Mouse (Mus musculus): Measurements from ENCODE around the gene Kif6. TPM values are rescaled to one million over a fixed set of nuclear protein-coding genes. Genes with fewer than 3 reads are reported as not detected.

Gene Kif6
- polyA plus RNA-seq, 1 experiment from 2014 or later: 0.08 TPM

GRCm38 (mm10) chr17:49666728-49667127, 51.8 kb downstream of the Kif6 start:
- Histone ChIP-seq H3K9me3 (replicated peaks) (no peaks in the 10 kb centered on the region), H3K27ac (replicated peaks) (no peak overlapping the region), H3K36me3 (replicated peaks) (no peaks in the 10 kb centered on the region), H3K4me1 (replicated peaks) (no peaks in the 10 kb centered on the region), H3K4me3 (replicated peaks) (no peak overlapping the region), H3K27me3 (no peaks in the 10 kb centered on the region), H3K4me2 (no peak overlapping the region), H3K9ac (no peak overlapping the region)
- 63% methylated on average over 5 of the region's 5 CpGs for WGBS (ENCODE audit: insufficient replicate concordance)
- no peak for ATAC-seq (ENCODE audit: insufficient read depth)

GRCm38 (mm10) chr17:49668296-49668695, 53.4 kb downstream of the Kif6 start:
- Histone ChIP-seq H3K36me3 (replicated peaks) (no peaks in the 10 kb centered on the region), H3K4me2 (no peak overlapping the region), H3K27me3 (no peaks in the 10 kb centered on the region), H3K4me3 (replicated peaks) (no peak overlapping the region), H3K9me3 (replicated peaks) (no peaks in the 10 kb centered on the region), H3K4me1 (replicated peaks) (no peaks in the 10 kb centered on the region), H3K27ac (replicated peaks) (no peak overlapping the region), H3K9ac (no peak overlapping the region)
- ATAC-seq (ENCODE audit: insufficient read depth): no peak
- 51% methylated on average over 6 of the region's 6 CpGs for WGBS (ENCODE audit: insufficient replicate concordance)

GRCm38 (mm10) chr17:49671921-49672339, 57.0 kb downstream of the Kif6 start:
- Histone ChIP-seq H3K9ac (no peak overlapping the region), H3K27ac (replicated peaks) (no peak overlapping the region), H3K9me3 (replicated peaks) (no peaks in the 10 kb centered on the region), H3K4me2 (no peak overlapping the region), H3K4me3 (replicated peaks) (no peak overlapping the region), H3K27me3 (no peaks in the 10 kb centered on the region), H3K36me3 (replicated peaks) (no peaks in the 10 kb centered on the region), H3K4me1 (replicated peaks) (no peaks in the 10 kb centered on the region)
- 61% methylated on average over 6 of the region's 6 CpGs for WGBS (ENCODE audit: insufficient replicate concordance)
- ATAC-seq (ENCODE audit: insufficient read depth): no peak

- 60% methylated on average over 5 of the region's 5 CpGs for WGBS (ENCODE audit: insufficient replicate concordance)
- H3K27me3 ChIP-seq: no peaks in the 10 kb centered on the region
- H3K4me1 ChIP-seq (replicated peaks): no peaks in the 10 kb centered on the region
- H3K9me3 ChIP-seq (replicated peaks): no peaks in the 10 kb centered on the region
- H3K4me3 ChIP-seq (replicated peaks): no peak overlapping the region
- ATAC-seq (ENCODE audit: insufficient read depth): no peak
- H3K27ac ChIP-seq (replicated peaks): no peak overlapping the region
- no peaks in the 10 kb centered on the region for H3K36me3 ChIP-seq (replicated peaks)
- no peak overlapping the region for H3K4me2 ChIP-seq
- H3K9ac ChIP-seq: no peak overlapping the region
Observed at GRCm38 (mm10) chr17:49672421-49672820, 57.5 kb downstream of the Kif6 start.

- Histone ChIP-seq H3K36me3 (replicated peaks) (no peaks in the 10 kb centered on the region), H3K4me1 (replicated peaks) (no peaks in the 10 kb centered on the region), H3K9me3 (replicated peaks) (no peaks in the 10 kb centered on the region), H3K27me3 (no peaks in the 10 kb centered on the region), H3K4me3 (replicated peaks) (no peak overlapping the region), H3K9ac (no peak overlapping the region), H3K4me2 (no peak overlapping the region), H3K27ac (replicated peaks) (no peak overlapping the region)
- no peak for ATAC-seq (ENCODE audit: insufficient read depth)
- WGBS (ENCODE audit: insufficient replicate concordance): 59% methylated on average over 4 of the region's 4 CpGs
Observed at GRCm38 (mm10) chr17:49675629-49676028, 60.7 kb downstream of the Kif6 start.

GRCm38 (mm10) chr17:49681410-49681809, 66.5 kb downstream of the Kif6 start:
- H3K9me3 ChIP-seq (replicated peaks): no peaks in the 10 kb centered on the region
- ATAC-seq (ENCODE audit: insufficient read depth): no peak
- H3K4me1 ChIP-seq (replicated peaks): no peaks in the 10 kb centered on the region
- no peak overlapping the region for H3K9ac ChIP-seq
- no peak overlapping the region for H3K4me2 ChIP-seq
- no peak overlapping the region for H3K4me3 ChIP-seq (replicated peaks)
- no peaks in the 10 kb centered on the region for H3K27me3 ChIP-seq
- H3K36me3 ChIP-seq (replicated peaks): no peaks in the 10 kb centered on the region
- WGBS (ENCODE audit: insufficient replicate concordance): 53% methylated on average over 8 of the region's 8 CpGs
- H3K27ac ChIP-seq (replicated peaks): no peak overlapping the region

GRCm38 (mm10) chr17:49684146-49684545, 69.2 kb downstream of the Kif6 start:
- no peak overlapping the region for H3K9ac ChIP-seq
- H3K4me3 ChIP-seq (replicated peaks): no peak overlapping the region
- WGBS (ENCODE audit: insufficient replicate concordance): 18% methylated on average over 2 of the region's 2 CpGs
- H3K4me2 ChIP-seq: no peak overlapping the region
- H3K27ac ChIP-seq (replicated peaks): no peak overlapping the region
- no peaks in the 10 kb centered on the region for H3K9me3 ChIP-seq (replicated peaks)
- no peak for ATAC-seq (ENCODE audit: insufficient read depth)
- no peaks in the 10 kb centered on the region for H3K4me1 ChIP-seq (replicated peaks)
- H3K36me3 ChIP-seq (replicated peaks): no peaks in the 10 kb centered on the region
- no peaks in the 10 kb centered on the region for H3K27me3 ChIP-seq

GRCm38 (mm10) chr17:49690607-49691454, 75.9 kb downstream of the Kif6 start:
- Histone ChIP-seq H3K4me2 (no peak overlapping the region), H3K36me3 (replicated peaks) (no peaks in the 10 kb centered on the region), H3K4me1 (replicated peaks) (no peaks in the 10 kb centered on the region), H3K9me3 (replicated peaks) (no peaks in the 10 kb centered on the region), H3K4me3 (replicated peaks) (no peak overlapping the region), H3K9ac (no peak overlapping the region), H3K27me3 (no peaks in the 10 kb centered on the region), H3K27ac (replicated peaks) (no peak overlapping the region)
- 47% methylated on average over 10 of the region's 10 CpGs for WGBS (ENCODE audit: insufficient replicate concordance)
- no peak for ATAC-seq (ENCODE audit: insufficient read depth)

- no peak for ATAC-seq (ENCODE audit: insufficient read depth)
- no peak overlapping the region for H3K27ac ChIP-seq (replicated peaks)
- H3K9me3 ChIP-seq (replicated peaks): no peaks in the 10 kb centered on the region
- H3K4me3 ChIP-seq (replicated peaks): no peak overlapping the region
- H3K9ac ChIP-seq: no peak overlapping the region
- no peaks in the 10 kb centered on the region for H3K27me3 ChIP-seq
- H3K4me1 ChIP-seq (replicated peaks): no peaks in the 10 kb centered on the region
- H3K36me3 ChIP-seq (replicated peaks): no peaks in the 10 kb centered on the region
- WGBS (ENCODE audit: insufficient replicate concordance): 65% methylated on average over 9 of the region's 9 CpGs
- H3K4me2 ChIP-seq: no peak overlapping the region
Observed at GRCm38 (mm10) chr17:49691455-49691805, 76.5 kb downstream of the Kif6 start.

- H3K27ac ChIP-seq (replicated peaks): no peak overlapping the region
- no peaks in the 10 kb centered on the region for H3K9me3 ChIP-seq (replicated peaks)
- no peak for ATAC-seq (ENCODE audit: insufficient read depth)
- H3K4me2 ChIP-seq: no peak overlapping the region
- no peaks in the 10 kb centered on the region for H3K27me3 ChIP-seq
- no peaks in the 10 kb centered on the region for H3K36me3 ChIP-seq (replicated peaks)
- no peaks in the 10 kb centered on the region for H3K4me1 ChIP-seq (replicated peaks)
- H3K4me3 ChIP-seq (replicated peaks): no peak overlapping the region
- WGBS (ENCODE audit: insufficient replicate concordance): 53% methylated on average over 5 of the region's 5 CpGs
- no peak overlapping the region for H3K9ac ChIP-seq
Observed at GRCm38 (mm10) chr17:49693206-49693605, 78.3 kb downstream of the Kif6 start.

- H3K4me3 ChIP-seq (replicated peaks): no peak overlapping the region
- H3K4me2 ChIP-seq: no peak overlapping the region
- H3K4me1 ChIP-seq (replicated peaks): no peaks in the 10 kb centered on the region
- no peaks in the 10 kb centered on the region for H3K27me3 ChIP-seq
- no peaks in the 10 kb centered on the region for H3K9me3 ChIP-seq (replicated peaks)
- H3K36me3 ChIP-seq (replicated peaks): no peaks in the 10 kb centered on the region
- 72% methylated on average over 5 of the region's 5 CpGs for WGBS (ENCODE audit: insufficient replicate concordance)
- H3K9ac ChIP-seq: no peak overlapping the region
- no peak for ATAC-seq (ENCODE audit: insufficient read depth)
- H3K27ac ChIP-seq (replicated peaks): no peak overlapping the region
Observed at GRCm38 (mm10) chr17:49697220-49697619, 82.3 kb downstream of the Kif6 start.

All from liver, embryonic 15.5 days (tissue).